Mouse (Mus musculus) heart, adult 2 months (tissue): ENCODE measurements around the gene 4930444G20Rik.

Experiments
- CTCF ChIP-seq: fragments of 200-600 bp; IDR thresholded peaks from 2 replicates; pipeline ENCODE4 v1.8.1; 2022; ENCODE audit warnings: antibody characterized with exemption, mild to moderate bottlenecking, moderate library complexity
- EP300 ChIP-seq: fragments of 200-500 bp; IDR thresholded peaks from 2 replicates; pipeline ENCODE4 v1.6.1; 2011; ENCODE audit warnings: low read depth, low read length, control low read depth; ENCODE audit not compliant: insufficient read depth
- POLR2A ChIP-seq: fragments of 200-500 bp; IDR thresholded peaks from 2 replicates; pipeline ENCODE4 v1.6.1; 2011; ENCODE audit warnings: mild to moderate bottlenecking, low read depth, low read length, control low read depth; ENCODE audit not compliant: insufficient read depth

DNA sequence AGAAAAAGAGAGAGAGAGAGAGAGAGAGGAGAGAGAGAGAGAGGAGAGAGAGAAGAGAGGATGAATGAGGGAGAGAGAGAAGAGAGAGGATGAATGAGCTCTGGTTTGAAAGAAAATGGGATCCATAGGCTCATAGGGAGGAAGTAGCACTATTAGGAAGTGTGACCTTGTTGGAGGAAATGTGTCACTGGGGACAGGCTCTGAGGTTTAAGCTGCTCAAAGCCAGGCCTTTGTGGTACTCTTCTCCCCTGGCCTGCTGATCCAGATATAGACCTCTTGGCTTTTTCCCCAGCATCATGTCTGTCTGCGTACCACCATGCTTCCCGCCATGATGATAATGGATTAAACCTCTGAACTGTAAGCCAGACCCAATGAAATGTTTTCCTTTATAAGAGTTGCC, 8.5 kb downstream of the 4930444G20Rik start:
- TF ChIP-seq EP300 (no peak), POLR2A (no peak), CTCF (no peak)
